Mouse (Mus musculus) ES-Bruce4 (cell line): ENCODE measurements around the gene Maea. TPM values are rescaled to one million over a fixed set of nuclear protein-coding genes. Genes with fewer than 3 reads are reported as not detected.

Source experiments
- H3K27ac ChIP-seq: 2 replicates; pipeline ENCODE4 v1.5.1; 2012; ENCODE audit warnings: low read length, inconsistent platforms; ENCODE audit not compliant: insufficient read depth
- H3K27me3 ChIP-seq: 2 replicates; pipeline ENCODE4 v1.6.1; 2012; ENCODE audit warnings: mild to moderate bottlenecking, low read length, inconsistent platforms; ENCODE audit not compliant: control insufficient read depth, poor library complexity, insufficient read depth, severe bottlenecking
- H3K36me3 ChIP-seq: 2 replicates; pipeline ENCODE4 v1.6.1; 2012; ENCODE audit warnings: inconsistent platforms, mild to moderate bottlenecking, low read length, moderate library complexity; ENCODE audit not compliant: control insufficient read depth, poor library complexity, insufficient read depth, severe bottlenecking
- H3K4me1 ChIP-seq: one replicate; pipeline ENCODE4 v1.8.1; 2011; ENCODE audit warnings: low read length; ENCODE audit not compliant: control insufficient read depth, insufficient read depth
- H3K4me3 ChIP-seq: 2 replicates; pipeline ENCODE4 v1.5.1; 2011; ENCODE audit warnings: low read depth, mild to moderate bottlenecking, low read length
- H3K9ac ChIP-seq: 2 replicates; pipeline ENCODE4 v1.6.1; 2012; ENCODE audit warnings: low read depth, mild to moderate bottlenecking, inconsistent platforms; ENCODE audit not compliant: poor library complexity, severe bottlenecking
- H3K9me3 ChIP-seq: replicated peaks from 2 replicates; pipeline ENCODE4 v1.6.1; 2012; ENCODE audit warnings: mild to moderate bottlenecking, low read length, inconsistent platforms; ENCODE audit not compliant: control insufficient read depth, poor library complexity, insufficient read depth, severe bottlenecking
- CTCF ChIP-seq: IDR thresholded peaks from one replicate; pipeline ENCODE4 v1.8.1; 2011; ENCODE audit warnings: low read depth, low read length
- EP300 ChIP-seq: IDR thresholded peaks from 2 replicates; pipeline ENCODE4 v1.6.1; 2011; ENCODE audit warnings: low read depth, low read length; ENCODE audit not compliant: insufficient read depth
- POLR2A ChIP-seq: IDR thresholded peaks from one replicate; pipeline ENCODE4 v1.8.1; 2011; ENCODE audit warnings: low read length; ENCODE audit not compliant: insufficient read depth
- polyA plus RNA-seq: library from polyadenylated mRNA; stranded (reverse); fragments of >200 nt; gene quantifications from 2 replicates; pipeline ENCODE4 v1.2.4, GENCODE M21; 2011; ENCODE audit warnings: low read depth; ENCODE audit not compliant: missing spikeins, insufficient read depth, insufficient read length

Gene Maea
- polyA plus RNA-seq, 1 experiment, result 96.8 TPM

- Histone ChIP-seq H3K4me3 (peak within 1 kb of the TSS; percentile 73), H3K4me1 (peaks cover 2% of the 10 kb centered on the region), H3K27me3 (no peaks in the 10 kb centered on the region), H3K9me3 (no peaks in the 10 kb centered on the region), H3K36me3 (no peaks in the 10 kb centered on the region), H3K9ac (peak within 1 kb of the TSS; percentile 53), H3K27ac (0 out of 2 replicates have a peak within 1 kb of the TSS, but pooled peaks have one; percentile 22)
- TF ChIP-seq CTCF (no peak), POLR2A (peak; percentile 38), EP300 (0 out of 2 replicates have a peak, but pooled peaks have one; percentile 1)
Measured at GRCm38 (mm10) chr5:33378302-33378854, 43.1 kb downstream of the Maea start, which contains the start of gene Uvssa. TSS of gene Uvssa (plus strand) at chr5:33378549.

- H3K36me3 ChIP-seq, result no peaks in the 10 kb centered on the region
- H3K9ac ChIP-seq, result no peak overlapping the region
- TF ChIP-seq EP300, result no peak
- TF ChIP-seq CTCF, result no peak
- no peak for TF ChIP-seq POLR2A
Measured at GRCm38 (mm10) chr5:33387550-33387949, 52.2 kb downstream of the Maea start.

DNA sequence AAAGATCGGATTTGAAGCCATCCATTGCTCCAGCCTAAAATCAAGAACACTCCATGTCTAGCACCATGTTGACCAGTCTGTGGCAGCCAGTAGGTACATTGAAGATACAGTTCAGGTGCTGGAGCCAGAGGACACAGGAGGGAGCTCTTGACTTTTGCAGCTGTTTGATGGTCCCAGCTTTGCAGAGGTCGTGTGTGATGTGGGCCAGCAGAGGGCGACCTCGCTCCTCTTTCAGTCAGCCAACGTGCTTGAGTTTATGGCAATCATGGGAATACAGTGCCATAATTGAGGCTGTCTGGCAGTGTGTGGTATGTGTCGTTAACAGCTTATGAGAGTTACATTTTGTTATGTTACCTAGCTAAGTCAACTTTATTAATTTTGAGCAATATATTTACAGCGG, 58.5 kb downstream of the Maea start:
- H3K9me3 ChIP-seq, result no peaks in the 10 kb centered on the region
- no peaks in the 10 kb centered on the region for H3K36me3 ChIP-seq
- 0 out of 2 replicates have a peak, but pooled peaks have one; percentile 33 for TF ChIP-seq EP300
- no peak for TF ChIP-seq POLR2A
- peak; percentile 100 for TF ChIP-seq CTCF
- H3K27me3 ChIP-seq, result no peaks in the 10 kb centered on the region
- H3K27ac ChIP-seq, result no peak overlapping the region
- H3K4me3 ChIP-seq, result no peak overlapping the region
- H3K9ac ChIP-seq, result no peak overlapping the region
- no peaks in the 10 kb centered on the region for H3K4me1 ChIP-seq

More at GRCm38 (mm10) chr5:33387550-33387949, 52.2 kb downstream of the Maea start:
- Histone ChIP-seq H3K27ac (no peak overlapping the region), H3K4me1 (no peaks in the 10 kb centered on the region), H3K9me3 (no peaks in the 10 kb centered on the region), H3K4me3 (no peak overlapping the region), H3K27me3 (no peaks in the 10 kb centered on the region)

GRCm38 (mm10) chr5:33395693-33396092, 60.4 kb downstream of the Maea start:
- Histone ChIP-seq H3K4me3 (no peak overlapping the region), H3K4me1 (no peaks in the 10 kb centered on the region), H3K27me3 (no peaks in the 10 kb centered on the region), H3K36me3 (no peaks in the 10 kb centered on the region), H3K27ac (no peak overlapping the region), H3K9ac (no peak overlapping the region), H3K9me3 (no peaks in the 10 kb centered on the region)
- TF ChIP-seq CTCF, result no peak
- no peak for TF ChIP-seq EP300
- TF ChIP-seq POLR2A, result no peak

- Histone ChIP-seq H3K9ac (no peak overlapping the region), H3K36me3 (no peaks in the 10 kb centered on the region), H3K4me3 (no peak overlapping the region), H3K4me1 (no peaks in the 10 kb centered on the region), H3K27ac (no peak overlapping the region), H3K27me3 (no peaks in the 10 kb centered on the region), H3K9me3 (no peaks in the 10 kb centered on the region)
- TF ChIP-seq POLR2A, result no peak
- TF ChIP-seq CTCF, result no peak
- no peak for TF ChIP-seq EP300
Measured at GRCm38 (mm10) chr5:33396828-33397227, 61.5 kb downstream of the Maea start.

GRCm38 (mm10) chr5:33400819-33401218, 65.5 kb downstream of the Maea start:
- Histone ChIP-seq H3K27ac (no peak overlapping the region), H3K27me3 (no peaks in the 10 kb centered on the region), H3K36me3 (no peaks in the 10 kb centered on the region), H3K9ac (no peak overlapping the region), H3K4me3 (no peak overlapping the region), H3K9me3 (no peaks in the 10 kb centered on the region), H3K4me1 (no peaks in the 10 kb centered on the region)
- TF ChIP-seq EP300, result no peak
- no peak for TF ChIP-seq POLR2A
- no peak for TF ChIP-seq CTCF
